Mouse (Mus musculus) cerebellum, postnatal 10 days (tissue): ENCODE measurements at regions not wholly inside any gene's neighbourhood (a gene's known extent, or its start where the extent isn't known, plus 50 kb on each side); places are given as distances from the start of the nearest gene placed in this dataset.

Experiments used
- DNase-seq, 2 experiments: peaks; one replicate each; pipeline ENCODE4 v3.0.0; 2021; ENCODE audit warnings: mixed read lengths in 2 of 2

- DNase-seq = no peak
Observed at GRCm38 (mm10) chr1:185847161-185847560, 269.9 kb downstream of the Lyplal1 start.

- DNase-seq = no peak
Observed at GRCm38 (mm10) chr1:185850590-185850989, 266.5 kb downstream of the Lyplal1 start.

- DNase-seq = no peak
Observed at GRCm38 (mm10) chr1:185851262-185851893, 265.7 kb downstream of the Lyplal1 start.

- no peak for DNase-seq
Observed at GRCm38 (mm10) chr1:185861692-185862091, 255.4 kb downstream of the Lyplal1 start.

- DNase-seq = peak; percentile 75 to 82
Observed at GRCm38 (mm10) chr1:185865945-185866344, 251.2 kb downstream of the Lyplal1 start.

- DNase-seq = no peak
Observed at GRCm38 (mm10) chr1:185866612-185867011, 250.5 kb downstream of the Lyplal1 start.

GRCm38 (mm10) chr1:185867018-185867417 is 250.1 kb downstream of the Lyplal1 start:
- no peak for DNase-seq

- peak; percentile 87 to 89 for DNase-seq
Observed at GRCm38 (mm10) chr1:185868721-185869120, 248.4 kb downstream of the Lyplal1 start.

- no peak for DNase-seq
Observed at GRCm38 (mm10) chr1:185887031-185887430, 230.1 kb downstream of the Lyplal1 start.

- no peak for DNase-seq
Observed at GRCm38 (mm10) chr1:185891814-185892213, 225.3 kb downstream of the Lyplal1 start.

GRCm38 (mm10) chr1:185893421-185893820 is 223.7 kb downstream of the Lyplal1 start:
- DNase-seq = no peak

GRCm38 (mm10) chr1:185898475-185898874 is 218.6 kb downstream of the Lyplal1 start:
- no peak for DNase-seq

GRCm38 (mm10) chr1:185900316-185900715 is 216.8 kb downstream of the Lyplal1 start:
- no peak for DNase-seq

- DNase-seq = no peak
Observed at GRCm38 (mm10) chr1:185902395-185902794, 214.7 kb downstream of the Lyplal1 start.

GRCm38 (mm10) chr1:185905666-185906065 is 211.4 kb downstream of the Lyplal1 start:
- no peak for DNase-seq

- DNase-seq = no peak
Observed at GRCm38 (mm10) chr1:185915579-185915978, 201.5 kb downstream of the Lyplal1 start.

GRCm38 (mm10) chr1:185918663-185919062 is 198.4 kb downstream of the Lyplal1 start:
- no peak for DNase-seq

GRCm38 (mm10) chr1:185923723-185924122 is 193.4 kb downstream of the Lyplal1 start:
- DNase-seq = no peak

- DNase-seq = no peak
Observed at GRCm38 (mm10) chr1:185929000-185929399, 188.1 kb downstream of the Lyplal1 start.

GRCm38 (mm10) chr1:185929761-185930160 is 187.3 kb downstream of the Lyplal1 start:
- no peak for DNase-seq

- no peak for DNase-seq
Observed at GRCm38 (mm10) chr1:185933623-185934022, 183.5 kb downstream of the Lyplal1 start.

GRCm38 (mm10) chr1:185937026-185937425 is 180.1 kb downstream of the Lyplal1 start:
- DNase-seq = no peak

- DNase-seq = no peak
Observed at GRCm38 (mm10) chr1:185939914-185940313, 177.2 kb downstream of the Lyplal1 start.

GRCm38 (mm10) chr1:185940511-185940910 is 176.6 kb downstream of the Lyplal1 start:
- no peak for DNase-seq

- no peak for DNase-seq
Observed at GRCm38 (mm10) chr1:185951163-185951562, 165.9 kb downstream of the Lyplal1 start.
